Mouse (Mus musculus) erythroblast, embryonic 14.5 days (primary cell): ENCODE data around the gene Tbc1d10c. TPM values are rescaled to one million over a fixed set of nuclear protein-coding genes. Genes with fewer than 3 reads are reported as not detected.
A peak's percentile ranks its signal among the peaks of the same experiment; 100 is the strongest.

Experiments
- H3K27me3 ChIP-seq: 2 replicates; pipeline ENCODE4 v1.6.1; 2012; ENCODE audit warnings: inconsistent platforms; ENCODE audit not compliant: control insufficient read depth
- H3K36me3 ChIP-seq: 2 replicates; pipeline ENCODE4 v1.6.1; 2012; ENCODE audit warnings: mild to moderate bottlenecking, inconsistent platforms; ENCODE audit not compliant: control insufficient read depth
- H3K4me1 ChIP-seq: 2 replicates; pipeline ENCODE4 v1.6.1; 2012; ENCODE audit warnings: inconsistent platforms; ENCODE audit not compliant: control insufficient read depth
- H3K4me3 ChIP-seq: replicated peaks from 2 replicates; pipeline ENCODE3; 2012; ENCODE audit warnings: moderate library complexity, mild to moderate bottlenecking, inconsistent platforms
- H3K9me3 ChIP-seq: 2 replicates; pipeline ENCODE4 v1.6.1; 2012; ENCODE audit warnings: low read length, inconsistent platforms, mixed read lengths; ENCODE audit not compliant: control insufficient read depth
- GATA1 ChIP-seq: IDR thresholded peaks from 2 replicates; pipeline ENCODE4 v1.6.1; 2012; ENCODE audit warnings: low read length, inconsistent platforms, mixed read lengths
- TAL1 ChIP-seq: IDR thresholded peaks from 3 replicates; pipeline ENCODE4 v1.6.1; 2012; ENCODE audit warnings: low read length, inconsistent platforms, mixed read lengths
- polyA plus RNA-seq: library from polyadenylated mRNA; stranded (reverse); fragments of >175 nt; gene quantifications from 2 replicates; pipeline ENCODE4 v1.2.3, GENCODE M21; 2012

Tbc1d10c gene
- polyA plus RNA-seq, 1 experiment = 0.18 TPM

- Histone ChIP-seq H3K4me3 (no peak overlapping the region), H3K4me1 (peaks cover 67% of the 10 kb centered on the region), H3K36me3 (peaks cover 71% of the 10 kb centered on the region), H3K9me3 (no peaks in the 10 kb centered on the region), H3K27me3 (no peaks in the 10 kb centered on the region)
- no peak for TF ChIP-seq GATA1
- no peak for TF ChIP-seq TAL1
Observed at GRCm38 (mm10) chr19:4194776-4195650, 3.9 kb upstream of the Tbc1d10c start.

DNA sequence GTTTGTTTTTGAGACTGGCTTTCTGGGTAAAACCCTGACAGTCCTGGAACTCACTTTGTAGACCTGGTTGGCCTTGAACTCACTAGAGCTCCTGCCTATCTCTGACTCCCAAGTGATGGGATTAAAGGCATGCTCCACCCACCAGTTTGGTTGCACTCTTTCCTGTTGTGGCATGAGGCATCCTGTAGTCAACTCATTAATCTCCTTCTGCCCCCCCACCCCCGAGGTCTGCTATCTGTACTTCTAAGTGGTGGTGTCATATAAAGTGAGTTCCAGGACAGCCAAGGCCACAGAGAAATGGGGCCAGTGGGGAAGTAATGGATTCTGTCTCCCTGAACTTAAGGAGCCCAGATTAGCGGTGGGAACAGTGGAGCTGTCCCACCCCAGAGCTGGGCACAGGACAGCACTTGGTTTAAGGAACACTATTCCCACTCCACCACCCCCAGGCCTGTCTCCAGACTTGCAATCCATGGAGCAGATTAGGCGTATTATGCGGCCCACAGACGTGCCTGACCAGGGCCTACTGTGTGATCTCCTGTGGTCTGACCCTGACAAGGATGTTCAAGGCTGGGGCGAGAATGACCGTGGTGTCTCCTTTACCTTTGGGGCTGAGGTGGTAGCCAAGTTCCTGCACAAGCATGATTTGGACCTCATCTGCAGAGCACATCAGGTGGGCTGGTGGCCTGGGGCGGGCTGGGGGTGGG is 3.1 kb upstream of the Tbc1d10c start:
- Histone ChIP-seq H3K27me3 (no peaks in the 10 kb centered on the region), H3K36me3 (peaks cover 63% of the 10 kb centered on the region), H3K4me3 (no peak overlapping the region), H3K9me3 (no peaks in the 10 kb centered on the region), H3K4me1 (peaks cover 58% of the 10 kb centered on the region)
- TF ChIP-seq TAL1 (no peak), GATA1 (no peak)

- Histone ChIP-seq H3K4me1 (peaks cover 53% of the 10 kb centered on the region), H3K4me3 (peak overlapping the region; percentile 86), H3K9me3 (no peaks in the 10 kb centered on the region), H3K36me3 (peaks cover 52% of the 10 kb centered on the region), H3K27me3 (no peaks in the 10 kb centered on the region)
- TF ChIP-seq GATA1 (no peak), TAL1 (no peak)
Observed at GRCm38 (mm10) chr19:4193129-4193528, 2.0 kb upstream of the Tbc1d10c start.

DNA sequence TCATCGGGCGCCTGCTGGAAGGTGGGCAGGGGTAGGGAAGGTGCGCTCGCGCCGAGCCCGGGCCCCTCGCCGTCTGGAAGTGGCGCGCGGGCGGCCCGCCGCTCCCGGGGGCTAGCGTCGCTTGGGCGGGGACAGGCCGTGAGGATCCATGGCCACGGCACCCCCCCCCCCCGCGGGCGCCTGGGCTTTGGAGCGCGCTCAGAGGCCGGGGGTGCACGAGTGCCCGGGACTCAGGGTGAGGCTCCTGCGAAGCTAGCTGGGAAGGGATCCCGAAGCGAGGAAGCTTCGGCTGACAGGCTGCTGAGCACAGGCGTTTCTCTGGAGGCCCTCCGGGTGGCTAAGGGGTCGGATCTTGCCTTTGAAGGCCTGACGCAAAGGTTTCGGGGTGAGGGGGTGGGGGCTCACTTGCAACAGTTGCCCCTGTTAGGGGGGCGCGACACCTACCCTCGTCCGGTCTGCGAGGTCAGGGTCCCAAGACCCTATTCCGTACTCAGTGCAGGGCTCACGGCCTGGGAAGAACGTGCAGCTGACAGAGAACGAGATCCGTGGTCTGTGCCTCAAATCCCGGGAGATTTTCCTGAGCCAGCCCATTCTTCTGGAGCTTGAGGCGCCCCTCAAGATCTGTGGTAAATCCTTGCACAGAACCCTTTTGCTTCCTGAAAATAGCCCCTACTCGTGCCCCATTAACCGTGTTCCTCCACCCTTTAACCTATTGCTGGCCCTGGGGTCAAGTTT is 1.3 kb upstream of the Tbc1d10c start:
- Histone ChIP-seq H3K36me3 (peaks cover 45% of the 10 kb centered on the region), H3K4me3 (peak overlapping the region; percentile 86), H3K9me3 (no peaks in the 10 kb centered on the region), H3K4me1 (peaks cover 52% of the 10 kb centered on the region), H3K27me3 (no peaks in the 10 kb centered on the region)
- no peak for TF ChIP-seq TAL1
- TF ChIP-seq GATA1 = no peak

GRCm38 (mm10) chr19:4191528-4192250 is 605 bp upstream of the Tbc1d10c start, which contains the start of gene Ppp1ca:
TSS of gene Ppp1ca (plus strand) at chr19:4192065.
- Histone ChIP-seq H3K4me1 (peaks cover 49% of the 10 kb centered on the region), H3K9me3 (no peaks in the 10 kb centered on the region), H3K4me3 (peak within 1 kb of the TSS; percentile 86), H3K36me3 (peaks cover 38% of the 10 kb centered on the region), H3K27me3 (no peaks in the 10 kb centered on the region)
- TF ChIP-seq GATA1 (no peak), TAL1 (no peak)

DNA sequence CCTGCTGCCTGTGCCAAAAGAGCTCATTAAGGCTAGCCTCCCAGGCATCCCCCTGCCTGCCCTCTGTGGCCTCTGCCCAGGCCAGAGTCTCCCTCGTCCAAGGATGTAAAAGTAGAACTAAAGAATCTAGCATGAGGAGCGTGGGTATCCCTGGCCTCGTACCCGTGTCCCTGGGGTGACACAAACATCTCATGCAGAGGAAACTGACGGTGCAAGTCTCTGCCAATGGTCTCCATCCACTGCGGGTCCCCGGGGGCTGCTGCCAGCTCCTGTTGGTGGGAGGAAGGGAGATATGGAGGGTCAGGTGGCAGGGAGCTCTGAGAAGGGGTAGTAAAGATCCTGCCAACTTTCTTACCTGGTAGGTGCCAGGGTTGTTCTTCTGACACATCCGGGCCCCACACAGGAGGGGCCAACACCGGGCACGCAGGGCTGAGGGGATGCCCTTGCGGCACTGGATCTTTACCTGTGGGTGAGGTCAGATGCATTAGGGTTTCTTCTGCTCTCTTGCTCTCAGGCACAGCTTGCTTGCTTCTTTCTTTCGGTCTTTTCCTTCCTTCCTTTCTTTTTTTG is 1.9 kb downstream of the Tbc1d10c start:
- no peak overlapping the region for H3K4me3 ChIP-seq
- no peaks in the 10 kb centered on the region for H3K9me3 ChIP-seq
- H3K36me3 ChIP-seq = peaks cover 12% of the 10 kb centered on the region
- H3K27me3 ChIP-seq = no peaks in the 10 kb centered on the region; the same call in 1 of the 2 replicates
- peaks cover 46% of the 10 kb centered on the region for H3K4me1 ChIP-seq
- TF ChIP-seq TAL1 (no peak), GATA1 (no peak)

DNA sequence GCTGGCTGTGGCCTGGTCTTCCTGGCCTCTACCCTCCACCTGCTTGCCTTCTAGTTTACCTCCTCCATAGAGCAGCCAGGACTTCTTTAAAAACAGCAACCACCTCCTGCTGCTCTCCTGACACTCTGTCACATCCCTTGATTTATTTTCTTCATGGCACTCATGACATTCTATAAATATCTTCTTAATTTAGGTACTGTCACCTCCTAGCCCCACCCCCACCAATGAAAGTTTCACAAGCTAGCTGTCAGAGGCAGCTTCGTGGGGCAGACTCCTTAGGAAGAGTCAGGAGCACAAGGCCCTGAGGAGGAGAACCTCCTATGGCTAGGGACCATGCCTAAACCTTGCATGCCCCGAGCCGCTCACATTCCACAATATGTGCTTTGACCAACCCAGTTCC is 3.8 kb downstream of the Tbc1d10c start:
- Histone ChIP-seq H3K4me1 (peaks cover 28% of the 10 kb centered on the region), H3K9me3 (no peaks in the 10 kb centered on the region), H3K4me3 (no peak overlapping the region), H3K36me3 (no peaks in the 10 kb centered on the region), H3K27me3 (no peaks in the 10 kb centered on the region; the same call in 1 of the 2 replicates)
- TF ChIP-seq GATA1 = no peak
- no peak for TF ChIP-seq TAL1
